In genomic region chr2:163428346-163429011, GRCm38 (mm10) we compare ENCODE assay signal across 19 mouse cellular contexts. TPM values are rescaled to one million over a fixed set of nuclear protein-coding genes. Genes with fewer than 3 reads are reported as not detected.
"Had no signal": no experiment of that assay in that cellular context is flagged by ENCODE, and none has a peak within 500 bp of the region (broad histone marks: within the 10 kb centered on the region; RNA-seq: fewer than 3 reads in every experiment).

No protein-coding gene starts in this region.

- DNase-seq: kidney, adult 11 months; kidney, adult 8-10 months; kidney, postnatal 10 days; kidney, postnatal 36 days; layer of hippocampus, postnatal 36 days; liver, embryonic 13.5 days; lung, embryonic 14.5 days; midbrain, embryonic 14.5 days; right cerebral cortex, adult 18-20 months; right cerebral cortex, postnatal 25 days; spleen, adult 18-20 months; thymus, postnatal 25 days had no signal

- H3K27me3 ChIP-seq: intestine, embryonic 15.5 days; kidney, embryonic 15.5 days; liver, embryonic 13.5 days; stomach, embryonic 15.5 days had no signal

- ATAC-seq: intestine, embryonic 15.5 days had no signal

- H3K9ac ChIP-seq: intestine, embryonic 15.5 days; kidney, embryonic 15.5 days; liver, embryonic 13.5 days; lung, embryonic 14.5 days; stomach, embryonic 15.5 days had no signal

- H3K9me3 ChIP-seq: intestine, embryonic 15.5 days; kidney, embryonic 15.5 days; liver, embryonic 13.5 days; midbrain, embryonic 10.5 days; stomach, embryonic 15.5 days had no signal

- H3K4me1 ChIP-seq: intestine, embryonic 15.5 days; kidney, embryonic 15.5 days; liver, embryonic 13.5 days; stomach, embryonic 15.5 days had no signal

- H3K4me2 ChIP-seq: intestine, embryonic 15.5 days; kidney, embryonic 15.5 days; liver, embryonic 13.5 days; lung, embryonic 14.5 days; stomach, embryonic 15.5 days had no signal

- H3K27ac ChIP-seq: intestine, embryonic 15.5 days; kidney, embryonic 15.5 days; left cerebral cortex, adult 2 months; liver, embryonic 13.5 days; macrophage; midbrain, embryonic 10.5 days; stomach, embryonic 15.5 days had no signal

- H3K4me3 ChIP-seq: intestine, embryonic 15.5 days; kidney, embryonic 15.5 days; left cerebral cortex, adult 2 months; liver, embryonic 13.5 days; midbrain, embryonic 10.5 days; stomach, embryonic 15.5 days had no signal

- H3K36me3 ChIP-seq: intestine, embryonic 15.5 days; kidney, embryonic 15.5 days; liver, embryonic 13.5 days; stomach, embryonic 15.5 days had no signal

RNA-seq across cellular contexts. Expression of gene Gdap1l1, which starts 9.8 kb away (rescaled TPM):
- polyA plus RNA-seq: liver, adult 2 months had no signal

RNA-seq across cellular contexts. Expression of gene Jph2, which starts 30.7 kb away (rescaled TPM):
- polyA plus RNA-seq: macrophage had no signal
